Mouse (Mus musculus) E14TG2a.4 (cell line): Measurements from ENCODE around the gene Rad54l2.
A peak's percentile ranks its signal among the peaks of the same experiment; 100 is the strongest.

Experiments used
- H3K27me3 ChIP-seq: 2 replicates; pipeline ENCODE4 v1.6.1; 2014; ENCODE audit warnings: low read length, control low read depth; ENCODE audit not compliant: insufficient read depth
- H3K36me3 ChIP-seq: 2 replicates; pipeline ENCODE4 v1.6.1; 2014; ENCODE audit warnings: low read length, control low read depth; ENCODE audit not compliant: insufficient read depth
- H3K4me1 ChIP-seq: replicated peaks from 2 replicates; pipeline ENCODE4 v1.6.1; 2014; ENCODE audit warnings: low read depth, low read length, control low read depth
- H3K4me3 ChIP-seq: replicated peaks from 2 replicates; pipeline ENCODE4 v1.5.1; 2014; ENCODE audit warnings: mild to moderate bottlenecking, low read length
- H3K9me3 ChIP-seq: 2 replicates; pipeline ENCODE4 v1.6.1; 2014; ENCODE audit warnings: low read length, control low read depth
- CTCF ChIP-seq: conservative IDR thresholded peaks from 2 replicates; pipeline ENCODE4 v1.5.1; 2014; ENCODE audit warnings: low read length
- NANOG ChIP-seq: IDR thresholded peaks from 2 replicates; pipeline ENCODE4 v1.6.1; 2014; ENCODE audit warnings: borderline replicate concordance, low read length, mixed read lengths
- POU5F1 ChIP-seq: IDR thresholded peaks from 2 replicates; pipeline ENCODE4 v1.6.1; 2014; ENCODE audit warnings: low read length, borderline replicate concordance

The Rad54l2 gene

DNA sequence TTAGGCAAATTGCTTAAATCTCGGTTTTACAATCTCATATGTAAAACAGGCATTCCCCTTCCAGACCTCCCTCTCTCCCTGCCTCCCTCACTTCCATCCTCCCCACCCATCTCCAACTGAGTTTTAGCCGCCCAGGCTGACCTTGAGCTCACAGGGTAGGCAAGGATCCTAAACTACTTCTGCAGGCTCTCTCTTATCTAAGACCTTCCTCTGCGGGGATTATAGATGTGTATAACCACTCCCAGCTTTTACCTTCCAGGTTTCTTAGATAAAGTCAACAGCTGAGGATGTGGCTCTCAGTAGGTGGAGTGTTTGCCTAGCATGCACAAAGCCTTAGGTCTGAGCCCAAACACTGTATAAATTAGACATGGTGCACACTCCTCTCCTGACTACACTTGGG is 18.8 kb downstream of the Rad54l2 start:
- Histone ChIP-seq H3K27me3 (no peaks in the 10 kb centered on the region), H3K36me3 (no peaks in the 10 kb centered on the region; the same call in 1 of the 2 replicates), H3K4me1 (peaks cover 75% of the 10 kb centered on the region), H3K9me3 (no peaks in the 10 kb centered on the region), H3K4me3 (peak overlapping the region; percentile 51)
- TF ChIP-seq NANOG: no peak
- TF ChIP-seq CTCF: no peak
- no peak for TF ChIP-seq POU5F1

DNA sequence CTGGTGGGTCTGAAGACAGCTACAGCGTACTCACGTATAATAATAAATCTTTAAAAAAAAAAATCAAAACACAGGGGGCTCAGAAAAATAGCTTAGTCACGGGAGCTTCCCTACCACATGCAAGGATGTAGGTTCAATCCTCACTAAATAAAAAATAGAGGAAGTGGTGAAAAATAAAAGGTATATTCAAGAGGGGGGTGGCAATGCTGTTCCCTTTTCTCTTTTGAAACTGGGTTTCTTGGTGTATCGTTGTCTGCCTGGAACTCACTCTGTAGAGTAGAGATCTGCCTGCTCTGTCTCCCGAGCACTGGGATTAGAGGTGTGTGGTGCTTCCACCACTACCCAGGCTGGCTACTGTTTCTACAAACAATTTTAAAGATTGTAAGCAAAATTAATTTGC is 19.2 kb downstream of the Rad54l2 start:
- Histone ChIP-seq H3K36me3 (no peaks in the 10 kb centered on the region; the same call in 1 of the 2 replicates), H3K4me3 (peak overlapping the region; percentile 51; the same call in 1 of the 2 replicates), H3K9me3 (no peaks in the 10 kb centered on the region), H3K4me1 (peaks cover 72% of the 10 kb centered on the region), H3K27me3 (no peaks in the 10 kb centered on the region)
- TF ChIP-seq CTCF (no peak), POU5F1 (no peak), NANOG (no peak)

DNA sequence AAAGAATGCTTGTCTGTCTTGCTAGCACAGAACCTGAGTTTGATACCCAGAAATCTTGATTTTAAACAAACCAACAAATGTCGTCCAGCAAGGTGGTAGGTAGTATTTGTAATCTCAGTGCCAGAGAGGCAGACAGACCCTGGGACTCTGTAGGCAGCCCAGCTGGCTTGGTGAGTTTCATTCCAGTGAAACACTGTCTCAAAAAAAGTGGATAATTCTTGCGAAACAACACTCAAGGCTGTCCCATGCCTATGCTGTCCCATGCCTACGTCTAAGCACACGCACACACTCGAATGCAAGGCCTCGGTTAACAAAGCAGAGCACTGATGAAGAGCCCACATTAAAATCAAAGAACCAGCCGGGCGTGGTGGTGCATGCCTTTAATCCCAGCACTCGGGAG is 32.6 kb downstream of the Rad54l2 start:
- no peaks in the 10 kb centered on the region for H3K9me3 ChIP-seq
- no peak overlapping the region for H3K4me3 ChIP-seq
- H3K36me3 ChIP-seq: peaks cover 42% of the 10 kb centered on the region
- H3K27me3 ChIP-seq: no peaks in the 10 kb centered on the region
- no peak for TF ChIP-seq POU5F1
- TF ChIP-seq NANOG: no peak
- no peak for TF ChIP-seq CTCF
- no peaks in the 10 kb centered on the region; the same call in 1 of the 2 replicates for H3K4me1 ChIP-seq

DNA sequence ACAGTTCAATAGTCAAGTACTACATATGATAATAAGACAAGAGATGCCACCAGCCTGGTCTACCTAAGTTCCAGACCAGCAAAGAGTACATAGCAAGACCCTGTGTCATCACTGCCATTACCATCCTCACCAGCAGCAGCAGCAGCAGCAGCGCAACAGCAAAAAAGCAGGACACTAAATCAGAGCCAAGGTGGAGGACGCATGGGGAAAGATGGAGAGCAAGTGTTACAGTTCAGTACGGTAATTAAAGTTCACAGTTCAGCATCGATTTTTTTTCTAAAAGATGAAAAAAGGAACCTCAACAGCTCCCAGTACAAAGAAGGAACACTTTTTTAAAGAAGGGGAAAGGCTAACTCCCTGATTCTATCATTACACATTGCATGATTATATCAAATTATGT is 33.2 kb downstream of the Rad54l2 start:
- Histone ChIP-seq H3K9me3 (no peaks in the 10 kb centered on the region), H3K4me3 (no peak overlapping the region), H3K36me3 (peaks cover 44% of the 10 kb centered on the region), H3K27me3 (no peaks in the 10 kb centered on the region), H3K4me1 (no peaks in the 10 kb centered on the region; the same call in 1 of the 2 replicates)
- no peak for TF ChIP-seq NANOG
- no peak for TF ChIP-seq CTCF
- no peak for TF ChIP-seq POU5F1

DNA sequence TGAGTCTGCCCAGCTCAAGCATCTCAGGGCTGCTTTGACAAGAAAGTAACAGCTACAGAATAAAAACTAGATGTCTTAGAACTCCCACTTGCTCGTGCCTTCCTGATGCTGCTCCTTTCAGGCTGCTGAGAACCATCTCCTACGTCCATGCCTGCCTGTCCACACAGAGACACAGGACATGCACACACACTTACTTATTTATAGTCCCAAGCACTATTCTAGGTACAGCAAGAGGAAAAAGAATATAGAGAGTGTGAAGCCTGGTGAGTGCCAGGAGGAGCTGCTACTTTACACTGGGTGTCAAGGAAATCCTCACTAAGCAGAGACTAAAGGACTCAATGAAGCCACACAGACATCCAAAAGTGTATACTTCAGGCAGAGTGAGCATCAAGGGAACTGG is 34.7 kb downstream of the Rad54l2 start:
- no peaks in the 10 kb centered on the region for H3K9me3 ChIP-seq
- no peak for TF ChIP-seq CTCF
- no peak for TF ChIP-seq NANOG
- TF ChIP-seq POU5F1: no peak
- H3K4me1 ChIP-seq: no peaks in the 10 kb centered on the region; the same call in 1 of the 2 replicates
- peaks cover 44% of the 10 kb centered on the region for H3K36me3 ChIP-seq
- no peak overlapping the region for H3K4me3 ChIP-seq
- H3K27me3 ChIP-seq: no peaks in the 10 kb centered on the region

DNA sequence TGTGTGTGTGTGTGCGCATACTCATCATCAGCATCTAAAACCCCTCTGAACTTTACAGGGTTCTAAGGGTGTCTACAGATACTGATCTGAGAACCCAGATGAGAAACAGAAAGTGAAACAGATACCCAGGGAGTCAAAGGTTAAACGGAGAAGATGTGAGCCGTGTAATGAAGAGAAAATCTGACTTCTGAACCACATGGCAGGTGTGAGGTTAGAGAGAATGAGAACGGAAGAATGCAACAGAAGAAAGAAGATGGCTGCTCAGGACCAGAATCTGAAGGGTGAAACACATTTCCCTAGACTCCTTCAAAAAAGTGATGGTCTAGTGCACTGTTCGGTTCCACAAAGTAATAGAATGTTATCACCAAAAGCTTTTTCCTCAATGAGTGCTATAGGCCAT is 36.9 kb downstream of the Rad54l2 start:
- no peaks in the 10 kb centered on the region; the same call in 1 of the 2 replicates for H3K4me1 ChIP-seq
- peaks cover 26% of the 10 kb centered on the region for H3K36me3 ChIP-seq
- TF ChIP-seq CTCF (no peak), NANOG (no peak), POU5F1 (no peak)
- no peaks in the 10 kb centered on the region for H3K9me3 ChIP-seq
- no peak overlapping the region for H3K4me3 ChIP-seq
- no peaks in the 10 kb centered on the region for H3K27me3 ChIP-seq

DNA sequence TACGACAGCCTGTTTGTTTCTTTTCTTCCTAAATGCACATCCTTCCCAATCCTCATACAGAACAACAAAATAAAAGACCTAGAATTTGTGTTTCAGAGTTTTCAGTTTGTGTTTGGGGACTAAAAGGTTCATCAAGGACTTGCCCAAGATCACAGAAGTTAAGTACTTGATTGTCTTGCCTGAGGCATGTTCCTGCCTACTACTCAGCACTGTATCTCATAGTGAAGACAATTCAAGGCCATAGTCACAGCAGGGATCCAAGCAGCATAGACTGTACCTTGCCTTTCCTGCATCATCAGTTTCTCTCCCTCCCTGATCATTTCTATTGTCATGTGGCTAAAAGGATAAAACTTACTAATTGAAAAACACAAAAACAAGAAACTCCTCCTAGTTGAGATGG is 49.0 kb downstream of the Rad54l2 start:
- Histone ChIP-seq H3K27me3 (no peaks in the 10 kb centered on the region), H3K4me3 (no peak overlapping the region), H3K9me3 (no peaks in the 10 kb centered on the region), H3K4me1 (peaks cover 48% of the 10 kb centered on the region), H3K36me3 (peaks cover 5% of the 10 kb centered on the region)
- TF ChIP-seq NANOG (peak; percentile 68), POU5F1 (no peak)

- H3K9me3 ChIP-seq: no peaks in the 10 kb centered on the region
- H3K36me3 ChIP-seq: peaks cover 5% of the 10 kb centered on the region
- H3K4me3 ChIP-seq: no peak overlapping the region
- no peaks in the 10 kb centered on the region for H3K27me3 ChIP-seq
- TF ChIP-seq POU5F1 (no peak), CTCF (no peak), NANOG (no peak)
- peaks cover 46% of the 10 kb centered on the region for H3K4me1 ChIP-seq
Observed at GRCm38 (mm10) chr9:106739056-106739455, 49.9 kb downstream of the Rad54l2 start.

- TF ChIP-seq CTCF: no peak
- TF ChIP-seq NANOG: no peak
- no peak for TF ChIP-seq POU5F1
- Histone ChIP-seq H3K4me3 (no peak overlapping the region), H3K9me3 (no peaks in the 10 kb centered on the region), H3K27me3 (no peaks in the 10 kb centered on the region), H3K4me1 (peaks cover 43% of the 10 kb centered on the region), H3K36me3 (peaks cover 5% of the 10 kb centered on the region)
Observed at GRCm38 (mm10) chr9:106738199-106738985, 50.6 kb downstream of the Rad54l2 start.
